Mouse (Mus musculus) 3134 (cell line): ENCODE results near the gene Olfr992.
"Not testable (repeated sequence)": the region's sequence is repeated elsewhere in the genome, so short reads cannot be mapped to it uniquely, and the experiment has no call there.

Experiments used
- DNase-seq: peaks from one replicate; pipeline ENCODE4 v3.0.0-alpha.2; 2011; ENCODE audit warnings: low spot score; ENCODE audit not compliant: insufficient read length; ENCODE audit errors: extremely low read depth

Gene Olfr992

GRCm38 (mm10) chr2:85409369-85409768 lies at the start of gene Olfr992:
Olfr992 (minus strand) TSS chr2:85409469.
- no peak for DNase-seq

GRCm38 (mm10) chr2:85443539-85443938 lies 34.3 kb upstream of the Olfr992 start, which contains the start of gene Olfr995:
Olfr995 (minus strand) TSS chr2:85443639.
- DNase-seq: no peak

GRCm38 (mm10) chr2:85442546-85442945 lies 33.3 kb upstream of the Olfr992 start:
- DNase-seq: no peak

- no peak for DNase-seq
These were observed 27.1 kb upstream of the Olfr992 start, which contains the start of gene Olfr994 for GRCm38 (mm10) chr2:85436351-85436750. Olfr994 (minus strand) TSS chr2:85436451.

GRCm38 (mm10) chr2:85425893-85426292 lies 16.6 kb upstream of the Olfr992 start:
- DNase-seq: no peak

GRCm38 (mm10) chr2:85414777-85415176 lies 5.5 kb upstream of the Olfr992 start, which contains the start of gene Olfr993:
Olfr993 (minus strand) TSS chr2:85414877.
- DNase-seq: no peak

- DNase-seq: not testable (repeated sequence)
These were observed 46.1 kb downstream of the Olfr992 start, which contains the start of gene Olfr988 for GRCm38 (mm10) chr2:85363127-85363526. Olfr988 (minus strand) TSS chr2:85363227.
